Mouse (Mus musculus) NIH3T3 (cell line): ENCODE data around the gene Phactr2.
"Not testable (repeated sequence)": the region's sequence is repeated elsewhere in the genome, so short reads cannot be mapped to it uniquely, and the experiment has no call there.

ENCODE experiments used
- DNase-seq: peaks from one replicate; pipeline ENCODE4 v3.0.0-alpha.2; 2012; ENCODE audit warnings: low read depth

Phactr2 gene

DNA sequence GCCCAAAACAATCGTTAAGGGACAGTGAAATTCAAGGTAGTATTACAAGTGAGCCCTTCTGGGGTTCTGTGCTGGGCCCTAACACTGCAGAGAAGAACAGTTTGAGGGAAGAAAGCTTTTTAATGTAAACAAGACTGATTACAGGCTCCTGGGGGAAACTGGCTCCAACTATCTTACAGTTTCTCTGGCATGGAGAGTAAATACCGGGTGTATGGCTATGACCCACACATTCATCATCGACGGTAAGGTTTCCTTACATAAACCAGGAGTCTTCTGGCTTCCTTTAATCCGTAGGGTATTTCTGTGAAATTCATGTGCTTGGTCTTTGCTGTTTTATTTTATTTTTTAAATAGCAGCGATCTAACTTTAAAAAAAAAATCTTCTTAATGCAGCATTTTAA is 261.4 kb downstream of the Phactr2 start:
- DNase-seq: no peak

DNA sequence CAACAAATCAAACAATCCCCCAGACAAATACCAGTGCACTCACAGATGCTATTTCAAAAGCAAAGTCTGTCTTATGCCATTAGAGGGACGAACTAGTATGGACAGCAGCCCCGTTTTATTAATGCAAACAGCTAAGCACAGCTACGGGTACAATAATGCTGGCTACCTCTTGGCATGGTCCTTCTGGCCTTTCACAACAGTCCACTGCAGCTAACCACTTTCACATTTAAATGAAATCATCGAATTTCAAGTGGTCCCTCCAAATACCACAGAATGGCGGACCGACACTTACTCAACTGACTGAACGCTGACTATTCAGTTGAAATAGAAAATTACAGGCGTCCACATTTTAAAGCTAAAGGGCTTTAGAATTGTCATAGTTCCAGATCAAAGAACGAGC is 261.9 kb downstream of the Phactr2 start:
- DNase-seq: no peak

DNA sequence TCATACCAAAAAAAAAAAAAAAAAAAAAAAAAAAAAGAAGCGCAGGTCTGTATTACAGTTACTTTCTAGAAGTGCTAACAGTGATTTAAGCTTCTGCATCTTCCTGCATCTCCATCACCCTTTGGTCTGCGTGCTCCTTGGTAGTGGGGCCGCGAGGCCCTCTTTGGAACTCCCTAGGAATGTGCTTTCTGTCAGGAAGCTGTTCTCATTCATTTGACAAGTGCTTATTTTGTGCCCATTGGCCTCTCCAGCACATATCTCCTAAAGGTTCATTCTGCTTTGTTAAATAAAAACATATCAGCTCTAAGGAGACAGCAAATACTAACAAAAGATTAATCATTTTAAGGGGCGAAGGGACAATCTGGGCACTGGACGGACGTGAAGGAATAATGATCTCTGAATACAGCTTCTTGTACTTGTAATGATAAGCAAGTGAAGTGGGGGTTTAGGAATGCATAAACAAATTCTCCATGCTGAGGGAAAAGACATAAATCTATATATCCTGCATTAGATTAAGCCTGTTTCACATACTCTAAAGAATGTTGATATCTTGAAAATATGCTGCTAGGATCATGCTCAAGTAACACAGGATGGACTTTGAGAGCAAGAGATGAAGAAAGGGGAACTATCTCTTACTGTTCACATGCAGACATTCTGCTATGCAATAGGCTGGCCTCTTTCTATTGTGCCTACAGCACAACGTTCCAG is 264.1 kb downstream of the Phactr2 start:
- no peak for DNase-seq

DNA sequence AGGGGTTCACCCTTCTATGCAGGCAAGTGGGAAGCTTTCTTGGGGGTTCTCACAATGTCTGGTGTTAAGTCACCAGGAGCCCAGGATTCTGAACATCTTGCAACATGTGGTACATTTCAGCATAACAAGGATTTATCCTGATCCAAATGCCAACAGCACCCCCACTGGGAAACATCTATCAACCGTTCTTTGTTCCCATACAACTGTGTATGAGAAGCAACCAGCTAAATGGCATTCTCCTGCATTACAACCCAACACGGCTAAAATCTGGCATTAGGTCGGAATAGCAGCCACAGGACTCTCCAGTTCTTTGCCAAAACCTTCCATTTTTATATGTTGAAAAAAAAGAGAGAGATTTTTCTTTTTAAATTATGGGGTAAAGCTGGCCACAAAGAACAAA is 264.7 kb downstream of the Phactr2 start:
- DNase-seq: no peak

DNA sequence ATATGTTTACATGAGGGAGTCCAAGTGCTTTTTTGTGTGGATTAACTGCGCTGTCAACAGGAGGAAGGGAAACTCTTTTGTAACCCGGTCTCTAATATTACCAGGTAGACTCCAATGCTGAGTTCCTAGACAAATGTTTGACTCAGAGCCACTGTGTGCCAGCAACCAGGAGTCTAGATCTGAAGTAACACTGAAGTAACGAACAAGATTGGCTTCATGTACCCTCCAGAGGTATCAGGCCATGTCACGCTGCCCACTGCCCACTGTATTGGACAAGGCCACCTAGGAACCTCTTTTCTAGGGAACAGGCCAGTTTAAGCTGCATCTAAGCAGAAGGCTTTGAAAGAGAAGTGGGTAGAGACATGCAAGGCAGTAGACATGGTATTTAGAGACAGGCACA is 265.2 kb downstream of the Phactr2 start:
- no peak for DNase-seq

DNA sequence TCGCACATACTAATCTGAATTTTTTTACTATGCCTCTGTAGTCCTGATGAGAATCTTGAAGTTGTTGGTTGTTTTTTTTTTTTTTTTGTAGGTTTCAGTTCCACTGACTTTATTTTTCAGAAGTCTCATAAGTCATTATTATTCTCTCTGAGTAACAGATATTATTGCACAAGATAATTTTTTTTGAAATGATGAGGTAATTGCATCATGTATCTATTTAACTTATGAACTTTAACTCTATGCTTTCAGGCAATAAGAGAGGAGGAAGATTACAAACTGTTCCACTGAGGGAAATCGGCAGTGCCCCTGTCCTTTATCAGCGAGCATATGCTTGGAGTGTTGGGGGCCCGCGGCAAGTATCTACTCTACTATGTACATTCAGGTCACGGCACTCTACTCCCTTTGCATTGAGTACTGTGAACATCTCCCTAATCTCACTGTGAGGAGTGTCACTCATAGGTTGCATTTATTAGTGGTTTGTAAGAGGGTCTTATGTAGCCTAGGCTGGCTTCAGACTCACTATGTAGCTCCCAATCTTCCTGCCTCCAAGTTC is 272.4 kb downstream of the Phactr2 start:
- DNase-seq: no peak

DNA sequence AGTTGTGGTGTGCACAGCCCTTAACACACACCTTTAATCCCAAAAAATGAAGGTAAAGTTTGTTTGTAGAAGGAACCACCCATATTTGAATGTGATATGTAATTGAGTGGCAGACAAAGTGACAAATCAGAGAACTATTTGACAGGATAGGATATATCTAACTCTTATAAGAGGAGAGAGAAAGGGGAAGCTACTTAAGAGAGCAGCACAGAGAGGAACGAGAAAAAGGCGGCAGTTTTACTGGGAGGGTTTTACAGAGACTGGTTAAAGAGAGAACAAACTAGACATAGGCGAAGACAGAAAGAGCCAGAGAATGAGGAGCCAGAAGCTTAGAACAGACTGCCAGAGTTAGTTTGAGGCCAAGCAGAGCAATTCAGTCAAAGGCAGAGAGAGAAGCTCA is 273.4 kb downstream of the Phactr2 start:
- no peak for DNase-seq

DNA sequence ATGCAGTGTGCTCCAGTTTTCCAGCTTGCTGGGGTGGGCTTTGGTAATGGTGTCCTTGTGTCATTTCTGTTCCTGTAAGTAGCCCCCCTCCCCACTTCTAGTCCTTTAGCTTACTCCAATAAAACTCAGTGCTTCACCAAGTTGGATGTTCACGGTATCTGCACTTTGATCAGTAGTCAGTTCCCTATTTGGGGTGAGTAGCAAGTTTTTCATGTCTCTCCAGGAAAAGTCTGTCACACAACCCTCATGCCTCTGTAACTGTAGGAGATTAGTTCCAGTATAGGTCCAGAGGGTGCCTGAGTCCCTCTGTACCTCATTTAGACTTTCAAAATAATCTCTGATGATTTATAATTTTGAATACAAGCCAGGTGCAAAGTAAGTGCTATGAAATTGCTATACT is 275.0 kb downstream of the Phactr2 start:
- no peak for DNase-seq

DNA sequence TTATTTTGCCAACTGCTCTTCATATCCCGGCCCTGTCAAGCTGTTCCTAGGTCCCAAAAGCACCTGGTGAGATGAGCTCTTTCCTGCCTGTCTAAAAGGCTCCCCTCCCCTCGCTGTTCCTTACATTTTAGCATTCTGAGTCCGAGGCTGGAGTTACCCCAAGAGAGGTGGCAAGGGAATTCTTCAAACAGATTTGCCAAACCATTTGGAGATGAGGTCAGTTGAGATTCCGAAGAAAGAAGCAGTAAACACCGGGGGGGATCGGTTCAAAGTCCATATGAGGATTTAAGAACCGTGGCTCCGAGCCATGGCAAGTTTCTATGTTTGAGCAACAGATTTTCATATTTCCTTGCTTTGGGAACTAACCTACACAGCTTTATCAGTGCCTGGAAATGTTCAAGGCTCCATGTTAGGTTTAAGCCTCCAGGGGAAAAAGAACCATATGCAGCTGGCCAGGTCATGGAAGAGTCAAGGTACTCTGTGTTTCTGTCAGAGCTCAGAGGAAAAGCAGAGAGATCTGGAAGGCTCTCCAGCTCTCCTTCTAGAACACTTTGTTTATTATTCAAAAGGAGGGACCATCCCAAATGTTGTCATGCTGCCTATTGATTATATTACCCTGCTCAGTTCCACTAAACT is 277.2 kb downstream of the Phactr2 start:
- DNase-seq: peak; percentile 69

DNA sequence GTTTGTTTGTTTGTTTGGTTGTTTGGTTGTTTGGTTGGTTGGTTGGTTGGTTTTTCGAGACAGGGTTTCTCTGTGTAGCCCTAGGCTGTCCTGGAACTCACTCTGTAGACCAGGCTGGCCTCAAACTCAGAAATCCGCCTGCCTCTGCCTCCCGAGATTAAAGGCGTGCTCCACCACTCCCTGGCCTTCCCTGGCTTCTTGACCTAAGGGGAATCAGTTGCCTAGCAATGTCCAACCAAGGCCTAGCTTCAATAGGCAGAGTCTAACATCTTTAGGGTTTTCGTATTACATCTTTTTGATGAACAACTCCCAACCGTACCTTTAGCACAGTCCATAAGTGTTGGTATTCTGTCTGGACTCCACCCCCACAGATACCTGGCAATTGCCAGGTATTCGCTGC is 280.7 kb downstream of the Phactr2 start:
- not testable (repeated sequence) for DNase-seq

DNA sequence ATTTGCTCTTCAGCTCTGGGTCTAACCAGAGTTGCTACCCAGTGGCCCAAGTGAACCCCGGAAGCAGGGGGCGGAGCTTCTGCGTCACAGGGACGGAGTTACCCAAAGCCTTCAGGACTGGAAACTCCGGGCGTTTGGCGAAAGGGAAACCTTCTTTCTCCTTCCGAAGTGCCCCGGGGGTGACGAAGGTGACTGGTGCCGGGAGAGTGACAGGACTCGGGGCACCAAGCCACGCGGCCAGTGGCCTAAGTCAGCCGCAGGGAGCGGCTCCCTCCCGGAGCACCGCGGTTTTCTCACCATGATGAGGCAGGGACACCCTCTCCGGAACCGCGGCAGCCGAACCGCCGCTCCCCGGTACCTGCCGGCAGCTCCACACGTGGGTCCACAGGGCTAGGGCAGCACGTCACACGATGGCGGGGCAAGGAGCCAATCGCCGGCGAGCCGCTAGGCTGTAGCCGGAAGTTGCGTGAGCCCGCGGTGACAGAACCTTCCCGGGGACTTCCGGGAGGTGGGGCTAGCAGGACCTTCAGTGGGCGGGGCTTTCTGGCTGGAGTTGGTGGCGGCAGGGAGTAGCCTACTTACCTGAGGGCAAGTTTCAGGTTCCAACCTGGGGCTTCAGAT is 281.4 kb downstream of the Phactr2 start, which contains the start of gene Ltv1:
TSS of gene Ltv1 (minus strand) at position 438 of the 621 bp plus-strand sequence.
- peak; percentile 98 for DNase-seq

DNA sequence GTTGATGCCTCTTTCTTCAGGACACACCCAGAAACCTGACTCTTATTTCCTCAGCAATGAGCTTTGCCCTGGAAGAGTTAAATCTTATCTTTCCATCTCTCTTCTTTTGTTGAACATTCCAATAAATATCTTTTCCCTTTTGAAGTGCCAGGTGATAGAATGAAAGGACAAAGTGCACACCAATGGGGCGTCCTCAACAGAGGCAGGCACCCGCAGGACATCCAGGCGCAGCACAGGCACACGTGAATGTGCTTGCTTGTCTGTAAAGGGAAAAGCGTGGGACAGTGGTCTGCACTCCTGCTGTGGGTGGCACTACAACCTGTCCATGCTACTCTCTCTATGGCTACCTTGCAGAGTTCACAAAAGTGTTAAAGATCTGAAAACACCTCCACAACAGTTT is 284.3 kb downstream of the Phactr2 start:
- DNase-seq: no peak

DNA sequence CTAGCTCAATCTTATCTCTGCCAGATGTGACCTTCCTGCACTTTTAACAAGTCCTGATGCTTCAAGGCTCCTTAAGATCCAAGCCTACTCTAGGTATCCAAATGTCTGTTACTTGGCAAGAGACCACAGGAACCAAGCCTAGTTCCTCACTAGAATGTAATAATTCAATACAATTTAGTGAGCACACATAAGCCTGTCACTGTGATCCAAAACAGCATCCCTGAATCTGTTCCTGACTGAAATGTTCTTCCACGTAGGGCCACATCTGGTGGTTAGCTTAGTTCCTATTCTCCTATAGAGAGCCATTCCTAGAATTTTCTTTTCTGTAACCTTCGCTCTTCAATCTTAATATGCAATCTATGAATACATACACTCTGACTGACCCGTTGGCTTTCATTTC is 287.5 kb downstream of the Phactr2 start:
- no peak for DNase-seq

DNA sequence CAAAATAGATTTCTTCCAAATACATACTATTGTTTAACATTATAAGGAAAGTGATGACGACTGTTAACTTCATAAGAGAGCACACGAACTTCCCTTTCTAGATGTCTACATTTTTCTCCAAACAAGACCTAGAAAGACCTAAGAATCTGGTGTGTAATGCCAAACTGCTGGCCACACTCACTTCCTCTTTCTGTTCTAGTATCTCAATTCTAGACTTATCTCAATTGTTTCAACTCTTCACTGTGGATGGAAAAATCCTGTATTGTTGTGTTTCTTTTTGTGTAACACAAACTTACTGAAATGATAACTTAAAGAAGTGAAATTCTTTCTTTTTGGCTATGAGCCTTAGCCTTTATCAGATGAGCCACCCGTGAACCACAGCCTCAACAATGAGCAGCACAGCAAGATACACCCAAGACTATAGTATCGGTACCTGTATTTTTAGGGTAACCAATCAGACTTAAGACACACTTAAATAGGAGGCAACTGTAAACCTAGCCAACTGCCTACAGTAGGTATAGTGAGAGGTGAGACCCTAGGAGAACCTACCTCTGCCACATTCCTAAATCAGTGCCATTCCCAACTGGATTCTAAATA is 289.9 kb downstream of the Phactr2 start:
- DNase-seq: no peak

DNA sequence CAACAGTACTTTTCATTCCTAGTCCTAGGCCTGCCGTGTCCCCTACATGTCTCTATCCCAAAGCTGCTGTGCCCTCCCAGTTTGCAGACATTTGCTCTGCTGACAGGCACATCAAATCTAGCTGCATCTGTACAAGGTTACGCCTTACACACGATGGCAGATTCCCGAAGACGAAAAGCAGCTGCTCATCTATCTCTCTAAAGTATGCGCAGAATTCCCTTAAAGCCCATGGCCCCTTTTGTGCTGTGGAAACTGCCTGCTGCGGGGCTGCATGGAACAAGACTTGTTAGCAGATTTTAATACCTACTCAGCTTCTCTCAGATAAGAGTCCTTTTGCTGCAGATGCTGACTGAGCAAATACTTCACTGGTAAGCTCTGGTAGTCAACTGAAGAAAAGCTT is 294.0 kb downstream of the Phactr2 start:
- DNase-seq: no peak

DNA sequence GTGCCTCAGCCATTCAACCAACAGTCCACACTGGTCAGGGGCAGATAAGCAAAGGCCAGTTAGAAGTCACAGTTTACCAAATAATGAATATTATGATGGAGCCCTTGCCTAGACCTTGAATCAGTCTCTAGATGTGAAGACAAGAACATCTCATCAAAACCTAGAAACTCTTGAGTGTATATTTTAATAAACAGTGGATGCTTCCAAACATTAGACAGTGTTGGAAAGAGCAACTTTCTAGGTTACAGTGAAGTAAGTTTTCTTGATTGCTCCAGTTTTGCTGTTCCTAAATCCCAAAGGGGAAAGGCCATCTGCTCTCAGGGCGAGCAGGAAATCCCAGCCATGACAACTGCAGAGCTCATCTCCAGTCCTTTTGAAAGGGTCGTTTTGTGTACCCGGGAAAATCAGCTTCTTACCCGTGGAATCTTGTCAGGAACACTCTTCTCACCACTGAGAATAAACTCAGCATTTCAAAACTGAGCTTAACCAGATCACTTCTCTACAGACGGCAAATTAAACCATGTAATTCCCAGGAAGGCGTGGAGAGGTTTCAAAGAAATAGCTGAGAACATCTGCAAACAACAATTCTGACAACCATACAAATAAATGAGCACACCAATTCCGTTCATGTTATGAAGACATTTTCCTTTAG is 296.1 kb downstream of the Phactr2 start, which contains the start of gene Zc2hc1b:
TSS of gene Zc2hc1b (minus strand) at position 51 of the 652 bp plus-strand sequence.
- DNase-seq: no peak

DNA sequence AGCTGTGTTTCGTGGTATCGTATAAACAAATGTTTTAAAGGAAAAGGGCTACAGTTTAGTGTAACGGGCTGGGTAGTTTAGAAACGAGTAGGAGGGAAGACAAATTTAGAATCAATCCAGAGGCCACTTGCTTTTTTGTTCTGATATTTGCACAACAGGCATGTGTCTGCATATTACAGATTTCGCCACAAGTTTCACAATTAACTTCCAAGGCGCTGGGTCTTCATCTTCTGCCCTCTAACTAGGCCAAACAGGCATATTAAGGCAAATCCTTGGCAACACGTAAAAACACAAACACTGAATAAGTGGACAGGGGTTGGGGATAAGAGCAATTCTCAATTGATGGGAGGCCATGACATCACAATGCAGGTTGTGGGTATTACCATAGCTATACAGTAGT is 298.3 kb downstream of the Phactr2 start:
- DNase-seq: no peak

DNA sequence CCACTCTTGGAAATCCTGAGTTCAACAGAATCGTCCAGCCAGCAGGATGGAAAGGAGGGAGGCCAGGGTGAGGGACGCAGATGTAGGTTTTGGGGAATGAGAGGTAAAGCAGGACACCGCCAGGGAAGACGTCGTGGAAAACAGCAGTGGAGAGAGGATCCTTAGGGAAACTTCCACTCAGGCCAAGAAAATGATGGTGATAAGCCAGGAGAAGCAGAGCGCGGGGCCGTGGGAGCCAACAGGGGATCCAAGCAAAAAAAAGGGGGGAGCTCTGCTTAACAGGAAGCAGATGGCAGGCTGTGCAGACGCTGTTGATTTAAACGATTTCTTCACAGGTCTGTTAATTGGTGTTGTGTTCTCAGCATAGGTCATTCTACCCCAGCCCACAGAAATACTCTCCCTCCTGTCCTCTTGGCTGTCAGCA is 301.4 kb downstream of the Phactr2 start:
- DNase-seq: peak; percentile 23

DNA sequence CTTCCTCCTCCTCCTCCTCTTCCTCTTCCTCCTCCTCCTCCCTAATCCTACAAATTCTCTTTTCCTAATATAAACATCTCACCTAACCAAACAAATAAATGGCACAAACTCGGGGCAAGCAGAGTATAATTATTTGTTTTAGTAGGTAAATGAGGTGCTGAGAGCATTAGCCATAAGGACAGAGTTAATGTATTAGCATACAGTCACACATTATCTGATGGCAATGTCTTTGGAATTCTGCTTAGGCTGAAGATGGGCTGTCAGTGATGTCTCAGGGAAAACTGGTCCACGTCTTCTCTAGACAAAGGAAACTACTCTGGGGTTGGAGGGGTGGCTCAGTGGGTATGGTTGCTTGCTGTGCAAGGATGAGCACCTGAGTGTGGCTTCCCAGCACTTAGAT is 302.8 kb downstream of the Phactr2 start:
- no peak for DNase-seq

DNA sequence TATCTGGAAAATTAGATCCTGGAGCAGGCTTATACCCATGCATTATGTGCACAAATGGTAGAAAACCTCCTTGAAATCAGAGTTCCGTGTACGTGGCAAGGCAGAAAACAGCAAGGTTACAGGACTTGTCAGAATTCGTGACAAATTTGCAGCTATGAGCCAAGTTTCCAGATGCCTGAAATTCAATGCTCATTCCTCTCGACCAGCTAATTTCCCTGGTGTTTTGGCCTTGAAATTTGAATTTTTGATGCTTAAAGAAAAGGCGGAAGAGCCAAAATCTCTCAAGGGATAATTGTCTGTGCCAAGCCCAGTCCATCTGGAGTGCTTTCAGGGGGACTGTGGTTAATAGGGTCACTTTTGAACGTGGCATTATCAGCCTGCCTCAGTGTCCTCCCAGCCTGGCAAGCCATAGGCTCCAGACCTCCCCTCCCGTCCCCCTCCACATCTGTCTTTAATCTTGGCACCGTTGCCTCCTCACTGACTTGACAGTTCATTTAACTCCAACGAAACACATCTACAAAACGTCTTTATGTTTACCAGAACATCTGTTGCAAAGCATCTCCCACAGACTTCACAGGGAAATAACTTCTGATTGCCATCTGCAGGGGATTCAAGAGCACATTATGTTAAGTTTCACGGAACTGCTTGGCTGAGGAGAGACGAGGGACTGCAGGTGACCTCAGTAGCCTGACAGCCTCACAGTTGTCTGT is 303.3 kb downstream of the Phactr2 start:
- DNase-seq: peak; percentile 78

DNA sequence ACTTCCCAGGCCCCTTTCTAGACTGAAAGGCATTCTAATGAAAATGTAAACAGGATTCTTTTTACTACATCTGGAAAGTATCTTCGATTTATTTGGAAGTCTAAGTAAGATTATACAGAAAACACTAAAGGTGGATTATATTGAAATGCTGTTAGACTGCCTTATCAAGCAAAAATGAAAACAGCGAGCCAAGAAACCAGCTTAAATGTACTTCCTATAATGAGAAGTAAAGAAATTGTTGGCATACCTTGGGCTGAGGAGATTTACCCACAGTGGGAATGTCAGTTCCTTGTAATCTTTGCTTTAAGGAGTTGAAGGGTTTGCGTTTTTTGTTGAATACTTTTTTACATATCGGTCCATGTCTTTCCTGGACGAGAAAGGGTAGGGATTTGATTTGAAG is 305.8 kb downstream of the Phactr2 start:
- DNase-seq: no peak
